Mouse (Mus musculus): Measurements from ENCODE around the gene Ddost. TPM values are rescaled to one million over a fixed set of nuclear protein-coding genes. Genes with fewer than 3 reads are reported as not detected.

The Ddost gene
- polyA plus RNA-seq (2015; fragmentation: Nextera tagmentation; extraction: Ambion mirVana): 289 and 325 TPM in 2 replicates

DNA sequence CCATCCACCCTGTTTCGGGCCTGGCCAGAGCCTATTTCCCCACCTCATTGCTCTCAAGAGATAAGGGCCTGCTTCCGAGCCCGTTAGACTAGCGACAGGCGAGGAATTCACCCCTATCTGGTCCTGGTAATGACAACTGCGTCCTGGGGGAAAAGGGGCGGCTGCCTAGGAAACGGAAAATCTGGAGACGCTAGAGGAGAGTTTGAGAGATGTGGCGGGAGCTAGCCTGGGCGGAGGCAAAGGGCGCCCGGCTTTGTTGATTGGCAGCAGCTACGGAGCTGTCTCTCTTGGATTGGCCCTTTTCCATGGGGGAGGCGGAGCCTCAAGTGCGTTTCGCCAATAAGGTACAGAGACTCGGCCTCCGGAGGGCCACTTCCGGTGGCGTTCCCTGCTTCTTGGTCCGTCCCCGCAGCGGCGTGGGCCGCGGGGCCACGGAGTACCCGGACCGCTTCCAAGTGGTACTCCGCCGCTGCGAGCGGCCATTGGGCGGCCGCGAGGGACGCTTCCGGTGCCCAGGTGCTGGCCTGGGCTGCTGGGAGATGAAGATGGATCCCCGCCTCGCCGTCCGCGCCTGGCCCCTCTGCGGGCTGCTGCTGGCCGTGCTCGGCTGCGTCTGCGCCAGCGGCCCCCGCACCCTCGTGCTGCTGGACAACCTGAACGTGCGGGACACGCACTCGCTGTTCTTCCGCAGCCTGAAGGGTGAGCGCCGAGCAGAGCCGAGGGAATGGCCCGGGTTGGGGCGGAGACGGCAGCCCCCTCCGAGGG lies at the start of gene Ddost:
TSS of gene Ddost (plus strand) at position 391 of the 765 bp plus-strand sequence.
- TF ChIP-seq CTCF (IDR thresholded peaks at IDR 0.05; ENCODE audit: low read depth): no peak
- WGBS: under 1% methylated on average over 64 of the region's 64 CpGs
- ATAC-seq (replicated peaks; ENCODE audit: low FRiP score, low read depth) (peak; percentile 97), DNase-seq (ENCODE audit: low spot score) (peak; percentile 99)
- peak within 1 kb of the TSS; percentile 86 for H3K4me2 ChIP-seq (ENCODE audit: low read length)
- H3K4me3 ChIP-seq (replicated peaks; ENCODE audit: low read depth, low read length): peak within 1 kb of the TSS; percentile 97
- peak within 1 kb of the TSS; percentile 90 for H3K9ac ChIP-seq (ENCODE audit: low read depth, low read length)
- H3K36me3 ChIP-seq (ENCODE audit: insufficient read depth, low read length): peaks cover 17% of the 10 kb centered on the region; the same call in 1 of the 2 replicates
- peak within 1 kb of the TSS; percentile 61 for H3K27ac ChIP-seq
- H3K4me1 ChIP-seq (replicated peaks; ENCODE audit: insufficient read depth, low read length): peaks cover 12% of the 10 kb centered on the region
- no peaks in the 10 kb centered on the region for H3K27me3 ChIP-seq (ENCODE audit: insufficient read depth, low read length)
- no peaks in the 10 kb centered on the region for H3K9me3 ChIP-seq (replicated peaks; ENCODE audit: low read length)

DNA sequence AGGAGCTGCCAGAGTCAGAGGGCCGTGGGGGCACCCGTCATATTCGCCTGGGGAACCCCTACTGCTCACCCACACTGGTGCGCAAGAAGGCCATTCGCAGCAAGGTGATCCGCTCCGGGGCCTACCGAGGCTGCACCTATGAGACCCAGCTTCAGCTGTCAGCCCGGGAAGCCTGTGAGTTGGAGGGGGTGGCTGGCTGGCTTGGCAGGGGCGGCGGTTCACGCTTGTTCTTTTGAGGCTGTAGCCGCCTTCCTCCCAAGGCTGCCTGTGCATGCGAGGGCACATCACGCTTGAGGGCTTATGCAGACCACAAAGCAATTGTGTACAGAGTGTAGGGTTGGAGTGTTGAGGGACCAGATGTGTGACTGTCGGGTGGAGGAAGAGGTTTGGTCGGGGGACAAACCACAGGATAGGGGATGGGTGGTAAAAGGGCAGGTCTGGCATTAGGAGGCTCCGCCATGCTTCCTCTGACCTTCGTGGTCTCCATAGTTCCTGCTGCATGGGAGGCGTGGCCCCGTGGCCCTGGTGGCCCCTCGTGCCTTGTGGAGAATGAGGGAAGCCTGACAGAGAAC lies 47.3 kb upstream of the Ddost start:
- Histone ChIP-seq H3K27me3 (ENCODE audit: insufficient read depth, low read length) (no peaks in the 10 kb centered on the region), H3K36me3 (ENCODE audit: insufficient read depth, low read length) (no peaks in the 10 kb centered on the region), H3K9me3 (replicated peaks; ENCODE audit: low read length) (no peaks in the 10 kb centered on the region), H3K4me3 (replicated peaks; ENCODE audit: low read depth, low read length) (no peak overlapping the region), H3K27ac (no peak overlapping the region), H3K9ac (ENCODE audit: low read depth, low read length) (no peak overlapping the region), H3K4me1 (replicated peaks; ENCODE audit: insufficient read depth, low read length) (no peaks in the 10 kb centered on the region; the same call in 1 of the 2 replicates), H3K4me2 (ENCODE audit: low read length) (no peak overlapping the region)
- TF ChIP-seq CTCF (IDR thresholded peaks at IDR 0.05; ENCODE audit: low read depth): no peak
- WGBS: 81% methylated on average over 22 of the region's 22 CpGs
- ATAC-seq (replicated peaks; ENCODE audit: low FRiP score, low read depth) (no peak), DNase-seq (ENCODE audit: low spot score) (no peak)

DNA sequence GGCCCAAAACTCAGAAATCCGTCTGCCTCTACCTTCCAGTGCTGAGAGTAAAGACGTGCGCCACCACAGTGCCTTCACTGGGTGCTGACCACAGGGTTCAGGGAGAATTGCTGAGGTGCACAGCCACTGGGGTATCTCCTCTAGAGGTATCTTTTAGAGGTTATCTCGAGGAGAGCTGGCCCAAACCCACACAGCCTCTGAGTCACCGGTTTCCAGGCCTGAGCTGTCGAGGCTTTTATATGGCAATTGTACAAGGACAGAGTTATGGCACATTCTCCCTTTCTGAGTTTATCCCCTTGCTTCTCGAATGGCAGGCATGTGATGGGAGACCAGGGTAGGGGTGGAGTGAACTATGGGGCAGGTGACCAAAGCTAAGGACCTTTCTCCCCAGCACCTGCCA lies 45.9 kb upstream of the Ddost start:
- ATAC-seq (replicated peaks; ENCODE audit: low FRiP score, low read depth) (no peak), DNase-seq (ENCODE audit: low spot score) (no peak)
- Histone ChIP-seq H3K27ac (no peak overlapping the region), H3K36me3 (ENCODE audit: insufficient read depth, low read length) (no peaks in the 10 kb centered on the region), H3K4me1 (replicated peaks; ENCODE audit: insufficient read depth, low read length) (no peaks in the 10 kb centered on the region), H3K9me3 (replicated peaks; ENCODE audit: low read length) (no peaks in the 10 kb centered on the region), H3K4me2 (ENCODE audit: low read length) (no peak overlapping the region), H3K4me3 (replicated peaks; ENCODE audit: low read depth, low read length) (no peak overlapping the region), H3K9ac (ENCODE audit: low read depth, low read length) (no peak overlapping the region), H3K27me3 (ENCODE audit: insufficient read depth, low read length) (no peaks in the 10 kb centered on the region)
- 79% methylated on average over 7 of the region's 7 CpGs for WGBS
- TF ChIP-seq CTCF (IDR thresholded peaks at IDR 0.05; ENCODE audit: low read depth): no peak

DNA sequence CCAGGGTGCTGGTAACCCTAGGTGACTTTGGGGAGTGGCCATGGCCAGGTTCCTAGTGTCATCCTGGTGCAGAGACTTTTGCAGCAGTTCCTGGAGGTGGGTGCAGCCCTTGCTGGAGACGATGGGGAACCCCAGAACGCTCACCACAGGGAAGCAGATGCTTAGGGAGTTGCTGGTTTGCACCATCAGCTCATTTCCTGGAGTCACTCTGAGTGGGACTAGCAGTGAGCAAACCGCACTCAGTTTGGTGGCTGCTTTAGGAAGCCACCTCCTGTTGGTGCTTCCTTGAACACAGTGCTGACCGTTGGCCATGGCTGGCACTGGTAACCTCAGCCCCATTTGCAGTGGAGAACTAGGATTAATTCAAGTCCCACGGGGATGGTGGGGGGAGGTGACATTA lies 45.0 kb upstream of the Ddost start:
- H3K27ac ChIP-seq: no peak overlapping the region
- H3K4me2 ChIP-seq (ENCODE audit: low read length): no peak overlapping the region
- WGBS: 84% methylated on average over 5 of the region's 5 CpGs

DNA sequence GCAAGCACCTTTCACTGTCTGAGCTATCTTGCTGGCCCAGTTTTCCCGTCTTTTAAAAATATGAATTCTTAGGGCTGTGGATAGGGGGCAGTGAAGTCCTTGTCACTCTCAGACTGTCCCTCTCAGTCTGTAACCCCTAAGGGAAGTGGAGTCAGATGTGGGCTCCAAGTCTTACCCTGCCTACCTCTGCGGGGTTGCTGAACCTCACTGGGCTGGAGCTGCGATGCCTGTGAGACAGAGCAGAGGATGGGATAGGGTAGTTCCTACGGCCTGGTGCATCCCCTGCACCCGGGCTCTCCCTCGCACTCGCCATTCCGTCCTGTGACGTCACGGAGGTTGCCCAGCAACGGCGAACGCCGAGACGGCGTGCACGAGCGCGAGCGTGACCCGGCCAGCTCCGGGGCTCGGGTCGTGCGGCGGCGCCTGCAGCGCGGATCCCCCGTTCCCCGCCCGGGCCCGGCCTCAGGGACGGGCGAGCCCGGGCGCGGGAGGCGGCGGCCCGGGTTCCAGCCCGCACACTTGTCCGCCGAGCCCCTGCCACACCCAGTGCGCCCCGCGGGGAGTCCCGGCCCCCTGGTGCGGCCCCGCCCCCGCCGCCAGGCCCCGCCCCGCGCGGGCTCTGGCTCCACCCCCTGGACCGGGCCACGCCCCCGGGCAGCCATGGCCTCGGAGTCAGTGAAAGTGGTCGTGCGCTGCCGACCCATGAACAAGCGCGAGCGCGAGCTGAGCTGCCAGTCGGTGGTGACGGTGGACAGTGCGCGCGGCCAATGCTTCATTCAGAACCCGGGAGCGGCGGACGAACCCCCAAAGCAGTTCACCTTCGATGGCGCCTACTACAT lies 42.5 kb upstream of the Ddost start:
- no peaks in the 10 kb centered on the region for H3K27me3 ChIP-seq (ENCODE audit: insufficient read depth, low read length)
- no peaks in the 10 kb centered on the region for H3K36me3 ChIP-seq (ENCODE audit: insufficient read depth, low read length)
- DNase-seq (ENCODE audit: low spot score) (peak; percentile 80), ATAC-seq (replicated peaks; ENCODE audit: low FRiP score, low read depth) (peak; percentile 86)
- H3K9me3 ChIP-seq (replicated peaks; ENCODE audit: low read length): no peaks in the 10 kb centered on the region
- H3K27ac ChIP-seq: no peak overlapping the region
- WGBS: under 1% methylated on average over 71 of the region's 78 CpGs
- H3K9ac ChIP-seq (ENCODE audit: low read depth, low read length): peak overlapping the region; percentile 56
- TF ChIP-seq CTCF (IDR thresholded peaks at IDR 0.05; ENCODE audit: low read depth): peak; percentile 50; the same call in 1 of the 2 replicates
- no peaks in the 10 kb centered on the region for H3K4me1 ChIP-seq (replicated peaks; ENCODE audit: insufficient read depth, low read length)
- H3K4me3 ChIP-seq (replicated peaks; ENCODE audit: low read depth, low read length): peak overlapping the region; percentile 73
- H3K4me2 ChIP-seq (ENCODE audit: low read length): peak overlapping the region; percentile 93

More for the DNA sequence above, 45.0 kb upstream of the Ddost start:
- H3K9ac ChIP-seq (ENCODE audit: low read depth, low read length): no peak overlapping the region
- no peak for ATAC-seq (replicated peaks; ENCODE audit: low FRiP score, low read depth)
- no peaks in the 10 kb centered on the region for H3K4me1 ChIP-seq (replicated peaks; ENCODE audit: insufficient read depth, low read length)
- no peak overlapping the region for H3K4me3 ChIP-seq (replicated peaks; ENCODE audit: low read depth, low read length)
- H3K27me3 ChIP-seq (ENCODE audit: insufficient read depth, low read length): no peaks in the 10 kb centered on the region
- H3K36me3 ChIP-seq (ENCODE audit: insufficient read depth, low read length): no peaks in the 10 kb centered on the region
- TF ChIP-seq CTCF (IDR thresholded peaks at IDR 0.05; ENCODE audit: low read depth): no peak
- H3K9me3 ChIP-seq (replicated peaks; ENCODE audit: low read length): no peaks in the 10 kb centered on the region
- no peak for DNase-seq (ENCODE audit: low spot score)

DNA sequence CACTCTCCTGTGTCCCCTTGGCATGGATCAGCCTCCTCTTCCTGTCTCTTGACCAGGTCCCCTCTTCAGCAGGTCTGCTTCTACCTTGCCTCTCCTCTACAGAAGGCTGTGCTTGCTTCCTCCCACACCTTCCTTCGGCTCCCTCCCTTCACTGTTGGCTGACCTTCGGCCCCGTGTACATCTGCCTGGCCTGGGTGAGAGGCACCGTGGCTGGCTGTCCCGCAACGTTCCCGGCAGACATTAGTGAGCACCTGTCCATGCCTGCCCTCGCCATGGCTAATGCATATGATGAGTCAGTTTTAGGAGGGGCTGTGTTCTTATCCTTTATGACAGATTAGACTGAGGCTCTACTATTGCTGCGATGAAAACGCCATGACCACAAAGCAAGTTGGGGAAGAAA lies 36.7 kb upstream of the Ddost start:
- no peaks in the 10 kb centered on the region for H3K9me3 ChIP-seq (replicated peaks; ENCODE audit: low read length)
- H3K27ac ChIP-seq: no peak overlapping the region
- no peak for ATAC-seq (replicated peaks; ENCODE audit: low FRiP score, low read depth)
- WGBS: 77% methylated on average over 10 of the region's 10 CpGs
- H3K9ac ChIP-seq (ENCODE audit: low read depth, low read length): no peak overlapping the region
- no peaks in the 10 kb centered on the region for H3K4me1 ChIP-seq (replicated peaks; ENCODE audit: insufficient read depth, low read length)
- H3K4me3 ChIP-seq (replicated peaks; ENCODE audit: low read depth, low read length): no peak overlapping the region
- no peaks in the 10 kb centered on the region for H3K36me3 ChIP-seq (ENCODE audit: insufficient read depth, low read length)
- no peak overlapping the region for H3K4me2 ChIP-seq (ENCODE audit: low read length)
- no peak for TF ChIP-seq CTCF (IDR thresholded peaks at IDR 0.05; ENCODE audit: low read depth)
- DNase-seq (ENCODE audit: low spot score): no peak
- H3K27me3 ChIP-seq (ENCODE audit: insufficient read depth, low read length): no peaks in the 10 kb centered on the region
